Mouse (Mus musculus) midbrain, embryonic 11.5 days (tissue): ENCODE measurements around the gene Cerk. TPM values are rescaled to one million over a fixed set of nuclear protein-coding genes. Genes with fewer than 3 reads are reported as not detected.
A peak's percentile ranks its signal among the peaks of the same experiment; 100 is the strongest.
"Not testable (repeated sequence)": the region's sequence is repeated elsewhere in the genome, so short reads cannot be mapped to it uniquely, and the experiment has no call there.

Source experiments
- ATAC-seq: fragments of 200-750 bp; cut with Nextera tagmentation; 2 replicates; pipeline ENCODE4 v1.8.0; 2017; ENCODE audit warnings: moderate TSS enrichment, moderate library complexity; ENCODE audit not compliant: low FRiP score
- DNase-seq: peaks from one replicate; pipeline ENCODE4 v3.0.0; 2015; ENCODE audit warnings: low spot score; ENCODE audit errors: missing footprints
- H3K27ac ChIP-seq: fragments of 300-500 bp; sonication (generic); 2 replicates; pipeline ENCODE4 v1.5.1; 2014; ENCODE audit warnings: low read depth, low read length
- H3K27me3 ChIP-seq: fragments of 300-500 bp; sonication (generic); 2 replicates; pipeline ENCODE4 v1.6.1; 2014; ENCODE audit warnings: mild to moderate bottlenecking, low read length, moderate library complexity, mixed read lengths; ENCODE audit not compliant: control insufficient read depth, insufficient read depth
- H3K36me3 ChIP-seq: fragments of 300-500 bp; sonication (generic); 2 replicates; pipeline ENCODE4 v1.6.1; 2014; ENCODE audit warnings: mild to moderate bottlenecking, low read length, moderate library complexity, mixed read lengths; ENCODE audit not compliant: control insufficient read depth, insufficient read depth
- H3K4me1 ChIP-seq: fragments of 300-500 bp; sonication (generic); 2 replicates; pipeline ENCODE4 v1.6.1; 2014; ENCODE audit warnings: low read length; ENCODE audit not compliant: control insufficient read depth, insufficient read depth
- H3K4me2 ChIP-seq: fragments of 300-500 bp; sonication (generic); 2 replicates; pipeline ENCODE4 v1.6.1; 2014; ENCODE audit warnings: mild to moderate bottlenecking, moderate library complexity
- H3K4me3 ChIP-seq: fragments of 300-500 bp; sonication (generic); 2 replicates; pipeline ENCODE4 v1.5.1; 2014; ENCODE audit warnings: low read depth, low read length
- H3K9ac ChIP-seq: fragments of 300-500 bp; sonication (generic); 2 replicates; pipeline ENCODE4 v1.6.1; 2014; ENCODE audit warnings: low read length
- H3K9me3 ChIP-seq: fragments of 300-500 bp; sonication (generic); 2 replicates; pipeline ENCODE4 v1.6.1; 2016; ENCODE audit warnings: low read length; ENCODE audit not compliant: control insufficient read depth
- WGBS: fragments of 180-500 bp; shearing (Covaris S2); extraction: QIAGEN DNeasy Blood & Tissue Kit; methylation state at CpG from one replicate; pipeline ENCODE4 v1.1.7; 2014; 5-methylcytosine and 5-hydroxymethylcytosine counted together
- polyA plus RNA-seq: library from polyadenylated mRNA; unstranded; fragments of >200 nt; fragmentation: Nextera tagmentation; extraction: Ambion mirVana; gene quantifications from 2 replicates; pipeline ENCODE4 v1.2.1, GENCODE M21; 2014

The Cerk gene
- polyA plus RNA-seq, 1 experiment from 2014 or later = 17.3 TPM

GRCm38 (mm10) chr15:86226968-86227367 lies 41.0 kb upstream of the Cerk start:
- Histone ChIP-seq H3K9ac (no peak overlapping the region), H3K4me1 (no peaks in the 10 kb centered on the region), H3K27ac (no peak overlapping the region), H3K27me3 (no peaks in the 10 kb centered on the region), H3K36me3 (no peaks in the 10 kb centered on the region), H3K9me3 (no peaks in the 10 kb centered on the region), H3K4me2 (no peak overlapping the region), H3K4me3 (no peak overlapping the region)
- DNase-seq (no peak), ATAC-seq (no peak)
- 75% methylated on average over 2 of the region's 2 CpGs for WGBS

DNA sequence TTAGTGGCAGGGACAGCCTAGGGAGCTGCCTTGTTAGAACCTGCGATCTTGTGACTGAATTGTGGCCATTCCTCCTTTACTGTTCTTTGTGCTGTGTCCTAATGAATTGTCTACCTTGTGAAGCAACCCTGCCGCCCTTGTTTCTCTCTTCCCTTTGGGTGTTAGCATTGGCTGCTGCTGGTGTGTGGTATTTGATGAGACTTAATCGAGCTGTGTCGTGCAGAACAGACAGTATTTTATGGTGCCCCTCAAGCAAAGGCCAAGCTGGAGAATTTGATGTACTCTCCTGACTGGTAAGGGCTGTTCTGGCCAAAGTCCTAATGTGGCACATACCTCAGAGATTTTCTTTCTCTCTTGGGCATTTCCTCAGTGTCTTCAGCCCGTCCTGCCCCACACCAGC lies 40.3 kb upstream of the Cerk start:
- Histone ChIP-seq H3K9ac (no peak overlapping the region), H3K4me2 (no peak overlapping the region), H3K27ac (no peak overlapping the region), H3K4me1 (no peaks in the 10 kb centered on the region), H3K4me3 (no peak overlapping the region), H3K9me3 (no peaks in the 10 kb centered on the region), H3K36me3 (no peaks in the 10 kb centered on the region), H3K27me3 (no peaks in the 10 kb centered on the region)
- DNase-seq (peak; percentile 39), ATAC-seq (no peak)
- 82% methylated on average over 5 of the region's 5 CpGs for WGBS

DNA sequence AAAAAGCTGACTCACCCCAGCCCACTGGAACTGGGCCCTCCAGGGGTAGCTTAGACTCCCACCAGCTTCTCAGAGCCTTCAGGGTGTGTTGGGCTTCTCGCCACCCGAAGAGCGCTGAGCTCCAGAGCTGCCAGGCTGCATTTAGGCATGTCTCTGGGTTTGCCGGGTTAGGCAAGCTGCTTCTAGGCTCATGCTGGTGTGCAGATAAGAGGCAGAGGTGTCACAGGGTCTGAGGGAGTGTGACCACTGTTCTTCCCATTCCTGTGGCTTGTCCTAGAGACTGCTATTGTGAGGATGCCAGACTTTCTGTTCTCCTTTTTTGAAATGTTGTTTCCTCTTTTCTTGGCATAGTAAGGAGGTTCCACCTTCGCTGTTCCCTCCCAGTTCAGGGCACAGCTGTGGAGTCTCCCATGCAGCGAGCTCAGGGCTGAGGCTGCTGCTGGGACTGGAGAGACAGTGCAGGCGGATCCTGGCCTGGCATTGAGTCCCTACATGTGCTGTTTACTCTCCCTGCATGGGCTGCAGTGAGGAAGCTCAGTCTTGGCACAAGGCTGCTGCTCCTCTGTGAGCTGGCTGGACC lies 39.1 kb upstream of the Cerk start:
- 89% methylated on average over 7 of the region's 7 CpGs for WGBS
- Histone ChIP-seq H3K9me3 (no peaks in the 10 kb centered on the region), H3K27ac (no peak overlapping the region), H3K36me3 (no peaks in the 10 kb centered on the region), H3K4me3 (no peak overlapping the region), H3K27me3 (no peaks in the 10 kb centered on the region), H3K4me2 (no peak overlapping the region), H3K9ac (no peak overlapping the region), H3K4me1 (no peaks in the 10 kb centered on the region)
- DNase-seq (peak; percentile 60), ATAC-seq (no peak)

GRCm38 (mm10) chr15:86221901-86222300 lies 36.0 kb upstream of the Cerk start:
- H3K27ac ChIP-seq, H3K9ac ChIP-seq, H3K4me3 ChIP-seq, H3K27me3 ChIP-seq, H3K9me3 ChIP-seq, H3K36me3 ChIP-seq, ATAC-seq, H3K4me1 ChIP-seq, DNase-seq, H3K4me2 ChIP-seq: not testable (repeated sequence)
- 91% methylated on average over 11 of the region's 11 CpGs for WGBS

DNA sequence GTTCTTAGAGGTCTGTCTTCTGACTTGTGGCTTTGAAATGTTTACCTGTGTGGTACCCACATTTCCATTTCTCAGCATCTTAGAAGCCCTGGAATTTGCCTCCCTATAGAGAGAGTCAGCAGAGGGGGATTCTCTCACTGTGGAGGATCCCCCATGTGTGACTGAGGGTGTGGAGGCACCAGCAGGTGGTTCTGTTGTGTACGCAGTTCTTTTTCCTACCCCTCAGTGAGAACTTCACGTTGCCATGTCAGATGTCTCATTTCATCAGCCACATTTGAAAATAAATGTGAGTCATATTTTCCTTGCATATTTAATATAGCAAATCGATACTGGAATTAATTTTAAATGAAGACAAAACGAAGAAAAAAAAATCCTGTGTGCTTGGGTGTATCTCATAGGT lies 35.4 kb upstream of the Cerk start:
- Histone ChIP-seq H3K36me3 (no peaks in the 10 kb centered on the region), H3K4me2 (no peak overlapping the region), H3K9ac (no peak overlapping the region), H3K4me1 (no peaks in the 10 kb centered on the region), H3K4me3 (no peak overlapping the region), H3K27ac (no peak overlapping the region), H3K9me3 (no peaks in the 10 kb centered on the region), H3K27me3 (no peaks in the 10 kb centered on the region)
- ATAC-seq (no peak), DNase-seq (no peak)
- 81% methylated on average over 4 of the region's 4 CpGs for WGBS

DNA sequence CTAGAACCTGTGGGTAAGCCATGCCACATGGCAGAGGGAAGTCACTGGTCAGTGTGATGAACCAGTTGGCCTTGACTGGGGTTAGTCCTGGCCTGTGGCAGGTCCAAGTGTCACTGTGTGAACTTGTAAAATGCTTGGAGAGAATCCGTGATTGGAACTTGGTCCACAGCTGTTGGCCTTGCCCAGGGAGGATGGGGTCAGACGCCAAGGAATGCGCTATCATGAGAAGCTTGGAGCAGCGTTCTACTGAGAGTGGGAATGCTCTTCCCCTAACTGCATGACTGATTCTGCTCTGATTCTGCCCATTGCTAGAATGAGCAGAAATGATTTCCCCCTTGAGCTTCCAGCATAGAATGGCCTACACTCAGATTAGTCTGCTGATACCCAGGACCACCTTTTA lies 34.8 kb upstream of the Cerk start:
- Histone ChIP-seq H3K4me2 (no peak overlapping the region), H3K36me3 (no peaks in the 10 kb centered on the region), H3K9me3 (no peaks in the 10 kb centered on the region), H3K27me3 (no peaks in the 10 kb centered on the region), H3K4me3 (no peak overlapping the region), H3K9ac (no peak overlapping the region), H3K4me1 (no peaks in the 10 kb centered on the region), H3K27ac (no peak overlapping the region)
- WGBS = 86% methylated on average over 4 of the region's 4 CpGs
- DNase-seq (no peak), ATAC-seq (no peak)

GRCm38 (mm10) chr15:86220229-86220630 lies 34.3 kb upstream of the Cerk start:
- H3K4me1 ChIP-seq = 0 out of 2 replicates have a peak, but pooled peaks cover under 1% of the 10 kb centered on the region
- no peaks in the 10 kb centered on the region for H3K27me3 ChIP-seq
- H3K27ac ChIP-seq = no peak overlapping the region
- WGBS = 75% methylated on average over 5 of the region's 5 CpGs
- no peak for DNase-seq
- no peaks in the 10 kb centered on the region for H3K36me3 ChIP-seq
- ATAC-seq = no peak
- H3K4me2 ChIP-seq = no peak overlapping the region
- H3K9me3 ChIP-seq = no peaks in the 10 kb centered on the region
- H3K4me3 ChIP-seq = no peak overlapping the region
- H3K9ac ChIP-seq = no peak overlapping the region

DNA sequence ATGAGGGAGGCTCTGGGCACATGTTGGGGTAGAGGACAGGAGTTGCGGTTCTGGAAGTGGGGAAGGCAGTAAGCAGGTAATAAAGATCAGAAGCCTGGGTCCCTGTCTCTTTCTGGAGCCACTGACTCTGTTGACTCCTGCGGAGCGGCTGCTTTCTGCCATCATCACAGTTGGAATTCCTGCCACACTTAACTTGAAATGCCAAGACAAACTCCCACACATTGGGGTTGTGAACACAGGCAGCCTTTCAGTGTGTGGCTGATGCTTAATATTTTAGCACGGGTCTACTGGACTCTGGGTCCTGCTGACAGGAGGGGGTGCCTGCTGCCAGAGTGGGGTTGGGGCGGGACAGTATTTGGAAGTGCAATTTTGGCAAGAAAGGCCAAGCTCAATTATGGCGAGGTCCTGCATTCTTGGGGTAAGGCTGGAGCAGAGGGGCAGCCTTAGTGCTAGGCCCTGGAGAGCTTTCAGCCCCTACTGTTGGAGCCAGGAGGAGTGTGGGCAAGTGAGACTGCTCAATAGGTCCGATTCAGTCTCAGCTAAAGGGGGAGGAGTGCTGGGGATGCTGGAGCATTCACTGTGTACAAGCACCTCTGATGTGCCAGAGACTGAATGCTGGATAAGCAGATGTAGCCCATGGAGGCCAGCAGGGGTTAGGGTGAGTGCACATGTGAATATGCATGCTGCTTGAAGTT lies 33.7 kb upstream of the Cerk start:
- H3K9ac ChIP-seq = no peak overlapping the region
- peaks cover 6% of the 10 kb centered on the region; the same call in 1 of the 2 replicates for H3K4me1 ChIP-seq
- no peak overlapping the region for H3K4me2 ChIP-seq
- no peaks in the 10 kb centered on the region for H3K27me3 ChIP-seq
- no peak overlapping the region for H3K4me3 ChIP-seq
- H3K27ac ChIP-seq = no peak overlapping the region
- DNase-seq (peak; percentile 17), ATAC-seq (no peak)
- 79% methylated on average over 7 of the region's 7 CpGs for WGBS
- no peaks in the 10 kb centered on the region for H3K9me3 ChIP-seq
- no peaks in the 10 kb centered on the region for H3K36me3 ChIP-seq

DNA sequence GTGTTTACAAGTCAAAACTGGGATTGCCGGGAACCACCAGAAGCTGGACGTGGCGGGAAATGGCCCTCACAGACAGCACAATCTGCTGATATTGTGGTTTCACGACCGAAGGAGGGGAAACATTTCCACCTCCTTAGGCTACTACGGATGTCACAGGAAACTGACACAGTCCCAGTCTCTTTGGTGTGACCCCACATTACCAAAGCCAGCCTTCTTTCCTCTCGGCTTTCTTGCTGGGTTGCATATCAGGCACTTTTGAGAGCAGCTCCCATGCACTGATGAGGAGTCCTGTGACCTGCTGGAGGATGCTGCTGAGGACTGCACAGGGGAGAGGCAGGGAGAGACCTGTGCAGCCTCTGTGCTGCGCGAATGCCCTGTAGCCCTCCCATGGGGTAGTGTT lies 30.7 kb upstream of the Cerk start:
- not testable (repeated sequence) for H3K36me3 ChIP-seq, H3K27me3 ChIP-seq, H3K4me2 ChIP-seq, H3K4me3 ChIP-seq, ATAC-seq, H3K27ac ChIP-seq, H3K9ac ChIP-seq, DNase-seq, H3K9me3 ChIP-seq
- 84% methylated on average over 9 of the region's 9 CpGs for WGBS
- H3K4me1 ChIP-seq = peaks cover 16% of the 10 kb centered on the region
